17 mouse cellular contexts compared by ENCODE assay signal in genomic region chr1:161688946-161689345, GRCm38 (mm10).
DNase-seq lines count a peak whose midpoint lies in the region; ATAC-seq and TF ChIP-seq lines count a peak whose summit lies in the region.
"Had no signal": no experiment of that assay in that cellular context is flagged by ENCODE, and none has a peak within 500 bp of the region (broad histone marks: within the 10 kb centered on the region; RNA-seq: fewer than 3 reads in every experiment).

No protein-coding gene starts in this region.

- H3K4me1 ChIP-seq in hindbrain, embryonic 12.5 days, result no peaks in the 10 kb centered on the region
- H3K4me1 ChIP-seq in hindbrain, embryonic 10.5 days (replicated peaks), result 0 out of 2 replicates have a peak, but pooled peaks cover 6% of the 10 kb centered on the region
- H3K4me1 ChIP-seq in midbrain, embryonic 14.5 days (ENCODE audit: control insufficient read depth, insufficient read depth, low read length), result no peaks in the 10 kb centered on the region
- no peaks in the 10 kb centered on the region for H3K4me1 ChIP-seq in midbrain, postnatal 0 days (ENCODE audit: insufficient read depth, low read length)
- no peaks in the 10 kb centered on the region for H3K4me1 ChIP-seq in kidney, postnatal 0 days (replicated peaks; ENCODE audit: insufficient read depth, low read length)

- H3K9me3 ChIP-seq in hindbrain, embryonic 12.5 days (replicated peaks), result no peaks in the 10 kb centered on the region
- H3K9me3 ChIP-seq in hindbrain, embryonic 10.5 days, result no peaks in the 10 kb centered on the region
- H3K9me3 ChIP-seq in midbrain, embryonic 14.5 days (ENCODE audit: control insufficient read depth, low read length), result no peaks in the 10 kb centered on the region
- H3K9me3 ChIP-seq in midbrain, postnatal 0 days (ENCODE audit: low read length), result no peaks in the 10 kb centered on the region
- H3K9me3 ChIP-seq in kidney, postnatal 0 days (replicated peaks; ENCODE audit: low read length), result no peaks in the 10 kb centered on the region

- no peak for TF ChIP-seq CTCF in midbrain, postnatal 0 days (IDR thresholded peaks at IDR 0.05)
- no peak for TF ChIP-seq CTCF in kidney, postnatal 0 days (IDR thresholded peaks at IDR 0.05; ENCODE audit: low read depth)

- WGBS in hindbrain, embryonic 12.5 days, result 37% methylated on average over 3 of the region's 3 CpGs
- WGBS in hindbrain, embryonic 10.5 days, result 43% methylated on average over 3 of the region's 3 CpGs
- 49% methylated on average over 3 of the region's 3 CpGs for WGBS in midbrain, embryonic 14.5 days
- 34% methylated on average over 3 of the region's 3 CpGs for WGBS in midbrain, postnatal 0 days
- 4% methylated on average over 3 of the region's 3 CpGs for WGBS in kidney, postnatal 0 days

- no peak overlapping the region for H3K4me3 ChIP-seq in hindbrain, embryonic 12.5 days
- H3K4me3 ChIP-seq in hindbrain, embryonic 10.5 days, result no peak overlapping the region
- no peak overlapping the region for H3K4me3 ChIP-seq in midbrain, embryonic 14.5 days (replicated peaks; ENCODE audit: low read depth, low read length)
- H3K4me3 ChIP-seq in midbrain, postnatal 0 days (ENCODE audit: low read depth, low read length), result no peak overlapping the region
- no peak overlapping the region for H3K4me3 ChIP-seq in kidney, postnatal 0 days (replicated peaks; ENCODE audit: low read depth, low read length)

- H3K27me3 ChIP-seq in hindbrain, embryonic 12.5 days, result no peaks in the 10 kb centered on the region
- H3K27me3 ChIP-seq in hindbrain, embryonic 10.5 days (ENCODE audit: insufficient read depth, poor library complexity, severe bottlenecking), result no peaks in the 10 kb centered on the region
- H3K27me3 ChIP-seq in midbrain, embryonic 14.5 days (ENCODE audit: control insufficient read depth, insufficient read depth, low read length), result no peaks in the 10 kb centered on the region
- no peaks in the 10 kb centered on the region for H3K27me3 ChIP-seq in midbrain, postnatal 0 days (ENCODE audit: insufficient read depth, low read length)
- no peaks in the 10 kb centered on the region for H3K27me3 ChIP-seq in kidney, postnatal 0 days (ENCODE audit: insufficient read depth, low read length)

- no peak overlapping the region for H3K27ac ChIP-seq in hindbrain, embryonic 12.5 days
- no peak overlapping the region for H3K27ac ChIP-seq in hindbrain, embryonic 10.5 days
- no peak overlapping the region for H3K27ac ChIP-seq in midbrain, embryonic 14.5 days (replicated peaks; ENCODE audit: low read depth, low read length)
- H3K27ac ChIP-seq in midbrain, postnatal 0 days (ENCODE audit: low read depth, low read length), result no peak overlapping the region
- no peak overlapping the region for H3K27ac ChIP-seq in kidney, postnatal 0 days

- no peak overlapping the region for H3K4me2 ChIP-seq in hindbrain, embryonic 12.5 days (replicated peaks)
- no peak overlapping the region for H3K4me2 ChIP-seq in midbrain, embryonic 14.5 days (ENCODE audit: low read length)
- no peak overlapping the region for H3K4me2 ChIP-seq in midbrain, postnatal 0 days (ENCODE audit: low read depth, low read length, poor library complexity, severe bottlenecking)
- H3K4me2 ChIP-seq in kidney, postnatal 0 days (ENCODE audit: low read length), result no peak overlapping the region

- no peaks in the 10 kb centered on the region for H3K36me3 ChIP-seq in hindbrain, embryonic 12.5 days
- no peaks in the 10 kb centered on the region for H3K36me3 ChIP-seq in hindbrain, embryonic 10.5 days
- H3K36me3 ChIP-seq in midbrain, embryonic 14.5 days (ENCODE audit: control insufficient read depth, insufficient read depth, low read length), result no peaks in the 10 kb centered on the region
- no peaks in the 10 kb centered on the region for H3K36me3 ChIP-seq in midbrain, postnatal 0 days (ENCODE audit: insufficient read depth, low read length)
- H3K36me3 ChIP-seq in kidney, postnatal 0 days (ENCODE audit: insufficient read depth, low read length), result no peaks in the 10 kb centered on the region

- no peak for DNase-seq in hindbrain, embryonic 10.5 days (ENCODE audit: low spot score)
- DNase-seq in midbrain, embryonic 14.5 days, result peak; percentile 4
- DNase-seq in midbrain, postnatal 0 days (ENCODE audit: low spot score), result no peak
- peak; percentile 88 for DNase-seq in kidney, postnatal 0 days (ENCODE audit: low spot score)
- no peak for DNase-seq in spleen, adult 18-20 months
- no peak for DNase-seq in adrenal gland, postnatal 10 days
- DNase-seq in cerebellum, adult 9-10 months, result no peak
- DNase-seq: adrenal gland, adult 2 months; cerebellum, postnatal 25 days; heart, adult 18-20 months; heart, postnatal 10 days; layer of hippocampus, adult 9-11 months; left cerebral cortex, postnatal 4 days; right cerebral cortex, postnatal 4 days had no signal

- ATAC-seq in hindbrain, embryonic 12.5 days (ENCODE audit: low FRiP score), result peak; percentile 32; the same call in 1 of the 2 replicates
- no peak for ATAC-seq in midbrain, embryonic 14.5 days (ENCODE audit: low FRiP score, low TSS enrichment)
- ATAC-seq in midbrain, postnatal 0 days (ENCODE audit: low FRiP score), result no peak
- peak; percentile 78 for ATAC-seq in kidney, postnatal 0 days (replicated peaks; ENCODE audit: low FRiP score, low read depth)
- ATAC-seq: CD4-positive, CD25-positive, alpha-beta regulatory T cell, adult 4 months; intestine, embryonic 16.5 days had no signal

- H3K9ac ChIP-seq in hindbrain, embryonic 12.5 days, result no peak overlapping the region
- no peak overlapping the region for H3K9ac ChIP-seq in midbrain, embryonic 14.5 days (replicated peaks; ENCODE audit: low read length)
- no peak overlapping the region for H3K9ac ChIP-seq in midbrain, postnatal 0 days (replicated peaks; ENCODE audit: low read length, poor library complexity, severe bottlenecking)
- H3K9ac ChIP-seq in kidney, postnatal 0 days (ENCODE audit: low read depth, low read length), result no peak overlapping the region

Comparison
In these comparisons a context has a peak if more than half of its experiments do, and no peak if none do; other contexts are left out.
1. DNase-seq: peak in midbrain, embryonic 14.5 days (single experiment) and kidney, postnatal 0 days (single experiment); none in hindbrain, embryonic 10.5 days (single experiment), midbrain, postnatal 0 days (single experiment), spleen, adult 18-20 months (0 of 2), adrenal gland, postnatal 10 days (single experiment) and cerebellum, adult 9-10 months (single experiment).
2. ATAC-seq: peak in hindbrain, embryonic 12.5 days (single experiment) and kidney, postnatal 0 days (single experiment); none in midbrain, embryonic 14.5 days (single experiment) and midbrain, postnatal 0 days (single experiment).